Mouse (Mus musculus): ENCODE measurements around the gene Proser3.

- TF ChIP-seq POLR2A (IDR thresholded peaks at IDR 0.05; ENCODE audit: low read depth, low read length) (no peak), CTCF (IDR thresholded peaks at IDR 0.05; ENCODE audit: extremely low read depth, insufficient read depth, insufficient read length, insufficient replicate concordance) (no peak)
Measured at GRCm38 (mm10) chr7:30524487-30524886, 27.6 kb downstream of the Proser3 start.
